Mouse (Mus musculus) adrenal gland, adult 18-20 months (tissue): Measurements from ENCODE around the gene Wdr60. TPM values are rescaled to one million over a fixed set of nuclear protein-coding genes. Genes with fewer than 3 reads are reported as not detected.
"Not testable (repeated sequence)": the region's sequence is repeated elsewhere in the genome, so short reads cannot be mapped to it uniquely, and the experiment has no call there.

Source experiments
- DNase-seq, 2 experiments: peaks; one replicate each; pipeline ENCODE4 v3.0.0; 2021 to 2022; ENCODE audit warnings: low spot score in 2 of 2
- long read RNA-seq, 2 experiments: library from polyadenylated mRNA; stranded (forward); transcript quantifications; one replicate each; pipeline ENCODE4 v2.0.0; 2021
- total RNA-seq, 2 experiments: library from RNA; stranded (reverse); gene quantifications; 1 replicate in 1 of 2; 2 replicates in 1 of 2; pipeline ENCODE4 v1.2.3; 2021

The Wdr60 gene
- total RNA-seq, result 10 to 100 TPM in 1 of 2 experiments, 1 to 10 TPM in 1; 8.0 to 13.7 TPM
- long read RNA-seq, experiment 1, partial matches to known transcripts, result 0 of 7 reads
- long read RNA-seq, experiment 1, other reads (novel, unspliced or antisense), result 3 of 7 reads
- long read RNA-seq, experiment 2, transcript Wdr60-201 (22 exons, 3,721 nt), result major isoform, 6 of 21 reads
- long read RNA-seq, experiment 2, partial matches to known transcripts, result 7 of 21 reads
- long read RNA-seq, experiment 2, other reads (novel, unspliced or antisense), result 6 of 21 reads

- DNase-seq, result peak; percentile 88 to 89
These were observed at the start of gene Wdr60 for GRCm38 (mm10) chr12:116262555-116263341. TSS of gene Wdr60 (minus strand) at chr12:116263022.

GRCm38 (mm10) chr12:116308612-116309011, 45.8 kb upstream of the Wdr60 start:
- DNase-seq, result no peak

GRCm38 (mm10) chr12:116307870-116308269, 45.0 kb upstream of the Wdr60 start:
- DNase-seq, result no peak

- DNase-seq, result peak in 1 of 2 experiments; percentile 6
These were observed 43.2 kb upstream of the Wdr60 start for GRCm38 (mm10) chr12:116306042-116306441.

- DNase-seq, result no peak
These were observed 39.4 kb upstream of the Wdr60 start for GRCm38 (mm10) chr12:116302181-116302580.

GRCm38 (mm10) chr12:116299906-116300305, 37.1 kb upstream of the Wdr60 start:
- DNase-seq, result no peak

- DNase-seq, result no peak
These were observed 30.9 kb upstream of the Wdr60 start for GRCm38 (mm10) chr12:116293599-116294292.

GRCm38 (mm10) chr12:116293185-116293584, 30.4 kb upstream of the Wdr60 start:
- no peak for DNase-seq

- DNase-seq, result no peak
These were observed 20.7 kb upstream of the Wdr60 start for GRCm38 (mm10) chr12:116283511-116283910.

- no peak for DNase-seq
These were observed 20.0 kb upstream of the Wdr60 start for GRCm38 (mm10) chr12:116282856-116283255.

GRCm38 (mm10) chr12:116281427-116282281, 18.8 kb upstream of the Wdr60 start:
- DNase-seq, result peak in 1 of 2 experiments; percentile 32

- DNase-seq, result peak; percentile 99
These were observed 18.0 kb upstream of the Wdr60 start, which contains the start of gene Esyt2 for GRCm38 (mm10) chr12:116280653-116281364. TSS of gene Esyt2 (plus strand) at chr12:116281196.

GRCm38 (mm10) chr12:116280149-116280652, 17.4 kb upstream of the Wdr60 start:
- no peak for DNase-seq

- DNase-seq, result no peak
These were observed 16.4 kb upstream of the Wdr60 start for GRCm38 (mm10) chr12:116279181-116279580.

- DNase-seq, result no peak
These were observed 15.7 kb upstream of the Wdr60 start for GRCm38 (mm10) chr12:116278541-116278940.

GRCm38 (mm10) chr12:116276961-116277360, 14.1 kb upstream of the Wdr60 start:
- no peak for DNase-seq

- DNase-seq, result no peak
These were observed 12.8 kb upstream of the Wdr60 start for GRCm38 (mm10) chr12:116275631-116276030.

- DNase-seq, result not testable (repeated sequence)
These were observed 12.3 kb upstream of the Wdr60 start, which contains the start of gene Gm11027 for GRCm38 (mm10) chr12:116275086-116275485. TSS of gene Gm11027 (plus strand) at chr12:116275386.

- no peak for DNase-seq
These were observed 10.9 kb upstream of the Wdr60 start for GRCm38 (mm10) chr12:116273733-116274132.

- DNase-seq, result no peak
These were observed 8.2 kb upstream of the Wdr60 start for GRCm38 (mm10) chr12:116271071-116271470.
